Mouse (Mus musculus): ENCODE results near the gene Arnt2. TPM values are rescaled to one million over a fixed set of nuclear protein-coding genes. Genes with fewer than 3 reads are reported as not detected.

Arnt2 gene
- total and polyA plus RNA-seq, 3 experiments, result 0.03 to 0.27 (median 0.17) TPM

DNA sequence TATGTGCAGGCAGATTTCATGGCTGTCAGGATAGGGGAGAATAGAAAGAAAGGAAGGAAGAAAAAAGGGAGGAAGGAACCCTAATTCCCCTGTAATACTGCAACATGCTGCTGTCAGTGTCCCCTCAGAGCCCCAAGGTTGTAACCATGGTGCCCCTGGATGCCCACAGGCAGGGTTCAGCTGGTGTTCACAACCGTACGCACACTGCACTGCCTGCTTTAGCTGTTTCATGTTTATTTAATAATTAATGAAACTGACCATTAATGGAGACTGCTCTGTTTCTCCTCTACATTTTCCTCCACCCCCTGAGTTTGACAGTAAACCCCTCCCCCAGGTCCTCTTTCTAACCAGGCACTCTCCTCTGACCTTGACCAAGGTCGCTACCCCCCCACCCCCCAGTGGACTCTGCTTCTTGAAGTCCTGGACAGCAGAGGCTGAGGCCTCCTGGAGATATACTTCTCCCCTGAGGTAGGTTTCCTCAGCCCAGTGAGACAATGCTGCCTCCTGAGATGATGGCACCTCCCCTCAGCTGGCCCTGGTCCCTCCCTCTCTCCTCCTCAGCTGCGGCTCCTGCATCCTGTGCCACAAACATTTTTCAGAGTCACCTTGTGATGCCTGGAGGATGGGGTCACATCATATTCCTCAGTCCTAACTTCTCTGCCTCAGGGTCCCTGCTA lies 150.5 kb downstream of the Arnt2 start:
- Histone ChIP-seq H3K27me3 (replicated peaks) (no peaks in the 10 kb centered on the region), H3K36me3 (replicated peaks in 1 of 2; ENCODE audit: control insufficient read depth in 1 of 2, insufficient read depth in 1 of 2, low read length in 1 of 2) (no peaks in the 10 kb centered on the region), H3K79me2 (replicated peaks; ENCODE audit: control insufficient read depth, extremely low read depth, insufficient read depth, poor library complexity, severe bottlenecking) (no peaks in the 10 kb centered on the region), H3K9me3 (replicated peaks; ENCODE audit: low read length) (no peaks in the 10 kb centered on the region), H3K27ac (ENCODE audit: insufficient read depth, low read depth) (no peak overlapping the region), H3K4me3 (replicated peaks in 1 of 3; ENCODE audit: low read depth in 2 of 3, low read length in 2 of 3, poor library complexity in 1 of 3) (no peak overlapping the region), H3K9ac (ENCODE audit: insufficient read depth, low read depth) (no peak overlapping the region), H3K4me1 (ENCODE audit: control insufficient read depth in 1 of 2, insufficient read depth in 2 of 2) (peaks cover 20 to 32% of the 10 kb centered on the region in 2 experiments), H3K4me2 (ENCODE audit: insufficient read depth, low read depth, poor library complexity, severe bottlenecking) (no peak overlapping the region)
- in situ Hi-C loops (cut with MboI; ENCODE audit: low pct_ligation_motif_present, low pct_unique_long_range_greater_than_20kb, low sequenced_read_pairs) (loop anchor here (25.0 kb wide), 1 partner anchor 97 kb away; the partner anchor contains the start of gene Abhd17c), dilution Hi-C loops (cut with MboI; ENCODE audit: extremely low pct_ligation_motif_present, extremely low pct_unique_long_range_greater_than_20kb, low sequenced_read_pairs) (no loop called here)
- DNase-seq (ENCODE audit: extremely low read depth), result no peak
- no peak for TF ChIP-seq POLR2AphosphoS2 (IDR thresholded peaks at IDR 0.05; ENCODE audit: low read depth, low read length)
- no peak for TF ChIP-seq JUN (IDR thresholded peaks at IDR 0.05; ENCODE audit: insufficient read depth, low read depth, low read length)
- no peak for TF ChIP-seq USF2 (conservative IDR thresholded peaks at IDR 0.05; ENCODE audit: low read depth, low read length)
- TF ChIP-seq JUND (conservative IDR thresholded peaks at IDR 0.05; ENCODE audit: low read depth, low read length), result no peak
- no peak for TF ChIP-seq MAZ (IDR thresholded peaks at IDR 0.05; ENCODE audit: low read depth, low read length)
- TF ChIP-seq MAFK (IDR thresholded peaks at IDR 0.05; ENCODE audit: insufficient replicate concordance, low read length), result no peak
- no peak for TF ChIP-seq CHD2 (IDR thresholded peaks at IDR 0.05; ENCODE audit: low read length)
- no peak for TF ChIP-seq RCOR1 (conservative IDR thresholded peaks at IDR 0.05; ENCODE audit: low read depth, low read length)
- no peak for TF ChIP-seq EP300 (IDR thresholded peaks at IDR 0.05; ENCODE audit: low read length)
- TF ChIP-seq MXI1 (IDR thresholded peaks at IDR 0.05; ENCODE audit: low read depth, low read length), result no peak

DNA sequence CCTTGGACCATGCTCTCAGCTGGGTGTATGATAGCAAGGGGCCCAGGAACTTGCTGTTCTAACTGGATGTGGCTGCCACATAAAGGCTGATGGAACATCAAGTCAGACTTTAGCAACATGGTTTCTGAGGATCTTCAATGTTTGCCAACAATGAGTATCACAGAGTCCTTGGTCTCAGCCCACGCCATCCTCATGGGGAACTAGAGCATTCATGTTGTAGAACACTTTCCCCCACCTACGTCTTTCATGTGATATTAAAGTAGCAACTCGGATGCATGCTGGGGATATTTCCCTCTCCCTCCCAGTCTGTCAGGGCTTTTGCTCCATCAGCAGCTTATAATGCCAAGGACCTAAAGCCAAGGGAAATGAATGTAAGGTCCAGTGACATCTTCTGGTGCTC lies 153.3 kb downstream of the Arnt2 start:
- no peak for DNase-seq (ENCODE audit: extremely low read depth)
- Histone ChIP-seq H3K4me3 (replicated peaks in 1 of 3; ENCODE audit: low read depth in 2 of 3, low read length in 2 of 3, poor library complexity in 1 of 3) (no peak overlapping the region), H3K27me3 (replicated peaks) (no peaks in the 10 kb centered on the region), H3K79me2 (replicated peaks; ENCODE audit: control insufficient read depth, extremely low read depth, insufficient read depth, poor library complexity, severe bottlenecking) (no peaks in the 10 kb centered on the region), H3K27ac (ENCODE audit: insufficient read depth, low read depth) (no peak overlapping the region), H3K36me3 (replicated peaks in 1 of 2; ENCODE audit: control insufficient read depth in 1 of 2, insufficient read depth in 1 of 2, low read length in 1 of 2) (no peaks in the 10 kb centered on the region), H3K9ac (ENCODE audit: insufficient read depth, low read depth) (no peak overlapping the region), H3K4me1 (ENCODE audit: control insufficient read depth in 1 of 2, insufficient read depth in 2 of 2) (peaks cover 40 to 60% of the 10 kb centered on the region in 2 experiments), H3K9me3 (replicated peaks; ENCODE audit: low read length) (no peaks in the 10 kb centered on the region), H3K4me2 (ENCODE audit: insufficient read depth, low read depth, poor library complexity, severe bottlenecking) (no peak overlapping the region)
- dilution Hi-C loops (cut with MboI; ENCODE audit: extremely low pct_ligation_motif_present, extremely low pct_unique_long_range_greater_than_20kb, low sequenced_read_pairs) (no loop called here), in situ Hi-C loops (cut with MboI; ENCODE audit: low pct_ligation_motif_present, low pct_unique_long_range_greater_than_20kb, low sequenced_read_pairs) (loop anchor here (25.0 kb wide), 1 partner anchor 94 kb away; the partner anchor contains the start of gene Abhd17c)
- TF ChIP-seq CTCF (conservative IDR thresholded peaks at IDR 0.05 in 1 of 2, IDR thresholded peaks at IDR 0.05 in 1 of 2; ENCODE audit: low read depth in 2 of 2, low read length in 2 of 2) (no peak), HCFC1 (IDR thresholded peaks at IDR 0.05; ENCODE audit: low read depth, low read length) (no peak), SMC3 (IDR thresholded peaks at IDR 0.05; ENCODE audit: low read depth, low read length) (no peak), KAT2A (IDR thresholded peaks at IDR 0.05; ENCODE audit: insufficient replicate concordance, low read length) (no peak), MAX (IDR thresholded peaks at IDR 0.05; ENCODE audit: low read length) (no peak), MXI1 (IDR thresholded peaks at IDR 0.05; ENCODE audit: low read depth, low read length) (no peak), EP300 (IDR thresholded peaks at IDR 0.05; ENCODE audit: low read length) (no peak), RCOR1 (conservative IDR thresholded peaks at IDR 0.05; ENCODE audit: low read depth, low read length) (no peak), JUN (IDR thresholded peaks at IDR 0.05; ENCODE audit: insufficient read depth, low read depth, low read length) (no peak), POLR2AphosphoS2 (IDR thresholded peaks at IDR 0.05; ENCODE audit: low read depth, low read length) (no peak), POLR2A (IDR thresholded peaks at IDR 0.05; ENCODE audit: low read depth, low read length) (no peak)
